Mouse (Mus musculus): ENCODE data around the gene Adra1b.

Gene Adra1b

DNA sequence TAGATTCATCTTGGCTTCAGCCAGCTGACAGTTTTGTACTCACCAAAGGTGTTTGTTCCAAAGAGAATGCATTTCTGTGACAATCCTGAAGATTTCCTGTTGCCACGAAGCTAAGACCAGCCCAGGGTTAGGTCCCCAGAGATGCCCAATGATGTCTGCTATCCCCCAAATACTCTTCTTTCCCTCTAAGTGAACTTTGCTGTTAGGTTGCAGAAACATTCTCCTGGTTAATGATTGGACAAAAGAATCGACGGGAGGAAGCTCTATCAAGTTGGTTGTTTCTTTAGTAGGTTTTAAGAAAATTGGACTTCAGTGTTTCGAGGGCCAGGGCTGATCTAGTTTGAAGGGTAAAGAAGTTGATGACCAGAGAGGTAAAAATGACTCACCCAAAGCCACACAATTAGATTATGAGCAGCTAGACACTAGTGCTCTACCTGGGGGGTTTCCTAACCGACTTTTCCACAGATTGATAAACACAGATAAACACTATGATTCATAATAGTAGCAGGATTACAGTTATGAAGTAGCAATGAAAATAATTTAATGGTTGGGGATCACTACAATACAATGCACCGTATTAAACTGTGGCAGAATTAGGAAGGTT is at the start of gene Adra1b:
TSS of gene Adra1b (minus strand) at position 160 of the 604 bp plus-strand sequence.
- no peak for DNase-seq

DNA sequence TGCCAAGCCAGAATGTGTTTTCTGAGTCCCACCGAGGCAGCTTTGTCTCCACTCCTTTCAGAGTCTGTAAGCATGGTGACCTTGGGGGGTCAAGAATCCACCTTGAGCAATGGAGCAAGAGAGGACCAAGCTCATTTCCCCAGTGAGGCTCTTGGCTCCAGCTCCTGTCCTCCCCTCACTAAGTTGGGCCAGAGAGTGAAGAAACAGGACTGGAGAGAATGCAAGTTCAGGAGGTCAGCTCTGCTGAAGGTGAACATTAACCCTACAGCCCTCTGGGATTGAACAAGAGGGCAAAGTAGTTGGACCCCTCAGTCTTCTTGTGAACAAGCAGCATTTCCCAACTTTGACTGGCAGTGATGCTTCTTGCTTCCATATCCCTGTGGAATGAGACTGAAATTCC is 49.3 kb upstream of the Adra1b start:
- no peak for DNase-seq

DNA sequence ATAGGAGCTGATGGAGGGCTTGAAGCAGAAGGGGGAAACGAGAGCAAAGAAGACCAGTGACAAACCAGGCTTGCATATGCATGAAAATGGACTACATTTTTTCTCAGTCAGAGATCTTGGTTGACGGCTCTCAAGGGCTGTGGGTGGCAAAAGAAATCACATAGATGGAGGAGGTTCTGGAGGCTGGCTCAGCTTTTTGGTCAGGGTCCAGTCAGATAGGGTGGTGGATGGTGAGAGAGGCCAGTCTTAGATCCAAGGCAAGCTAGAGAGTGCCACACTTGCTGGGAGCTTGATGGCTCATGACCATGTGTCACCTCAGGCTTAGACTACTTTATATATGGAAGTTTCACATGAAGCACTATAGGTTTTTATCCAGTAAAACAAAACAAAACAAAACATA is 42.8 kb upstream of the Adra1b start:
- no peak for DNase-seq

DNA sequence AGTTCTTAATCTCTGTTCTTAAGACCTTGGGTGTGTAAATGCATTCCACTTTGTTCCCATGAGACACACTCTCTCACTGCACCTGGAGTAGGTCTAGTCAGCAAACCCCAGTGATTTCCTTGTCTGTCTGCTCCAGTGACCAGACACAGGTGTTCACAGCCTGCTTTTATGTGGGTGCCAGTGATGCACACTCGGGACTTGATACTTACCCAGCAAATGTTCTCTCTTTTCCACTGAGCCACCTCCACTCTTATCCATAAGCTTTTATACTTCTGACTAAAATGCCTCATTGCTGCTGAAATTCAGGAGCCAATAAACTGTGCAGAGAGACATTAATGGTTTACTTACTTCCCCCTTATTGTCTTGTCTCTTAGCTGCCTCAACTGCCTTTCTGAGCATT is 42.2 kb upstream of the Adra1b start:
- DNase-seq = no peak

DNA sequence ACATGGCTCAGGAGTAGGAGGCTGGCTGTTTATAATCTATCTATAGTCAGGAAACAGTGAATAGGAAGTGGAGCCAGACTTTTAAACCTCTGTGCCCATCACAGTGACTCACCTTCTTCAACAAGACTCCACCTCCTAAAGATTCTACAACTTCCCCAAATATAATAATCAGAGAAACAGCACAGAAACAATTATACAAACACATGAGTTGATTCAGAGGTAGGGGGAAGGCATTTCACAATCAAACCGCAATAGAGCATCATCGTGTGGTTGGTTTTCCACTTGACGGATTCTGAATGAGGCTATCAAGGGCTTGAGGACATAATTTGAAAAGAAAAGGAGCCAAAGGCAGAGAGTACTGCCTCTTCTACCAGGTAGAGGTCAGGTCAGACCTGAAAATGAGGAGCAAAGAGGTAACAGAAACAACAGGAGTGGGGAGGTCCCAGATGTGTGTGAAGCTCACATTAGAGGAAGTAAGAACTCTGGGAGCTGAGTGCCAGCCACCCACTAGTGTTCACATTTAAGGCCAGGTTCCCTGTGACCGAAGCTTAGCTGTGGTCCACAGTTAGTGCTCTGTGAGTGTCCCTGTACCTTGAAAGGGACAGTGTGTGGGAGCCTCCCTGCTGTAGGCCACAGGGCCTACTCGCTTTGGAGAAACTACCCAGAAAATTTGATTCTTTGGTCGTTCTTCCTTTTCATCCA is 39.6 kb upstream of the Adra1b start:
- no peak for DNase-seq

DNA sequence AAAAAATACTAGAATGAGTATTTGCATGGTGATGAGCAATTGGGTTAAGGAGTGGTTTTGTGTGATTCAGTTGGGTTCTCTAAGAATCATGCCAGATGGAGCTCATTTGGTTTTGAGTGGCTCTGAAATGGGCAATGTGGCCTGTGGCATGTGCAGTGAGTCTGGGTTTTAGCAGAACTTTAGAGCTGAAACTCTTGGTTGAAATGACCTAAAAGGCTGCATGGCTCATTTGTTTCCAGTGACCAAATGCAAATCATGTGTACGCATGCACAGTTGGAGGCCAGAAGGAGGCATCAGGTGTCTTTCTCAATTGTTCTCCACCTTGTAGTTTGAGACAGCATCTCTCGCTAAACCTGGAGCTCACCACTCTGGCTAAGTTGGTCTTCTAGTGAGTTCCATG is 35.0 kb upstream of the Adra1b start:
- DNase-seq = no peak

DNA sequence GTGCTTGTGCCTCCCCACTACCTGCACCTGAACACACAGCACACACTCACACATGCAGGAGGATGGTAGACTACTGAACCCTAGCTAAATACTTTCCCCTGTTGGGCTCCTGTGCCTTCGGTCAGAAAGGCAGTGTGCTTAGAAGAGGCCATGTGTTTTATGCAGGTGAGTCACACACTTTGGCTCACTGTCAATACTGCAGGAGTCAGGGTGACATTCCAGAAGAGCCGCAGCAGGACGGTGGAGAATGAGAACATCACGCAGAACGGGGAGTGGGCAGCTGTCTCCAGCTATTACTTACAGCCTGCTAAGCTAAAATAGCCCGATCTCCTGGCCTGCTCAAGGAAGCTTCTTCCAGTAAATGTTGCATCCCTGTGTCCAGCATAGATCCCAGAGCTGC is 32.5 kb upstream of the Adra1b start:
- DNase-seq = no peak

DNA sequence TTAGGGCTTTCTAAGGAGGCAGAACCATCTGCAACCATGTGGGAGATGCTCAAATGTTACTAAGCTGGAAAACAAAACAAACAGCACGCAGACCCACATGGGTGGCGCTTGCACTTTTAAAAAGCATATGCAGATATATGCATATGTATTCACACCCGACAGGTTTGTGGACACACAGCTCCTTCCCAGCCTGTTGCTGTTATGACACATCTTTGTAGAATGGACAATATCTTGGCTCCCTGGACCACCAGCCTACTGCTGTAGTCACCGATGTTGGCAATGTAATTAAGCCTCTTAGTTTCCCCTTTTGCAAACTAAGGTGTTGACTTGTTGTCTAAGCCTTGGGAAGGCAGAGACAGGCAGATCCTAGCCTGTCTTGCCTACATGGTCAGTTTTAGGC is 32.0 kb upstream of the Adra1b start:
- no peak for DNase-seq

DNA sequence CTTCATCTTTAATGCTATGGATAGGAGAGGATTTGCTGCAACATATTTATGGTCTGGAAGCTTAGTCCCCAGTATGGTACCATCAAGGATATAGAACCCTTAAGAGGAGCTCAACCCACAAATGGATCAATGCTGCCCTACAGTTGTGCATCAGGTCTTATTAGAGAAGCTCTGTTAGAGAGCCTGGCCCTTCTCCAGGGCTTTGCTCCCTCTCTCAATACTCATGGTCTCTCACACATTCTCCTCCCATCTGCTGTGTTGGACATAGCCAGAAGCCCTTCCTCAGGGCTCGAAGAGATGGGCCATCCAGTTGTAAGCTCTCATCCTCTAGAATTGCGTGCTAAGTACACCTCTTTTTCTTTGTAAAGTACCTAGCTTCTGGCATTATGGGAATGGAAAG is 29.2 kb upstream of the Adra1b start:
- DNase-seq = no peak

DNA sequence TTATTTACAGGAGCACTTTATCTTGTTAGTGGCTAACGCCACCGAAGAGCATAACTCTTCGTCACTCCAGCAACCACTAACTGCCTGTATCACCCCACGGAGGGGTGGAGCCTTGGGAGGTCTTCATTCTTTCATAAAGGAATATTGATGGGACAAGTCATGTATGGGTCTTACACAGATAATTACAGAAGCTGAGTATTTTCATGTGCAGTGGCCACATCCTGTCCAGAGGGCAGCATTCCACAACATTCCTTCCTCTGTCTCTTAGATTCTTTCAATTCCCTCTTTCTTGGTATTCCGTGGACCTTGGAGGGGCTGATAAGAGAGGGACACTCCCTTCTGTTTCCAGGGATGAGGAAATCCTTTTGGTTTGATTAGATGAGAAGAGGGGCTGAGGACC is 28.7 kb upstream of the Adra1b start:
- DNase-seq = no peak

DNA sequence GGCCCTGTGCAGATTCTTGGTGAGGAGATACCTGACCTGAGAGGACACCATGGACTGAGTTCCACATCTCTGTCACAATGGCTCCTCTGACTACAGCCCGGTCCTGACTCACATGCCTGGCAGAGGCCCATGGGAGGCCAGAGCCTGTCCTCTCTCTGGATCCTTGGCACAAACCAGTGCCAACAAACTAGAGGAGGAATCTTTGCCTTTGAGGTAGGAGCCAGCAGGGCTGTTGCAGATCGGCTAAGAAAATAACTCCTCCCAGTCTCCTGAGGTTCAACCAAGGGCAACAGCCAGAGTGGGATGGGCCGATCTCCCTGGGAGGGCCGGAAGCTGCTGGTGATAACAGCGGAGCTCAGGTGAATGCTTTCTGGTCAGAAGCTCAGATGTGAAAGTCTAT is 28.2 kb upstream of the Adra1b start:
- DNase-seq = no peak

DNA sequence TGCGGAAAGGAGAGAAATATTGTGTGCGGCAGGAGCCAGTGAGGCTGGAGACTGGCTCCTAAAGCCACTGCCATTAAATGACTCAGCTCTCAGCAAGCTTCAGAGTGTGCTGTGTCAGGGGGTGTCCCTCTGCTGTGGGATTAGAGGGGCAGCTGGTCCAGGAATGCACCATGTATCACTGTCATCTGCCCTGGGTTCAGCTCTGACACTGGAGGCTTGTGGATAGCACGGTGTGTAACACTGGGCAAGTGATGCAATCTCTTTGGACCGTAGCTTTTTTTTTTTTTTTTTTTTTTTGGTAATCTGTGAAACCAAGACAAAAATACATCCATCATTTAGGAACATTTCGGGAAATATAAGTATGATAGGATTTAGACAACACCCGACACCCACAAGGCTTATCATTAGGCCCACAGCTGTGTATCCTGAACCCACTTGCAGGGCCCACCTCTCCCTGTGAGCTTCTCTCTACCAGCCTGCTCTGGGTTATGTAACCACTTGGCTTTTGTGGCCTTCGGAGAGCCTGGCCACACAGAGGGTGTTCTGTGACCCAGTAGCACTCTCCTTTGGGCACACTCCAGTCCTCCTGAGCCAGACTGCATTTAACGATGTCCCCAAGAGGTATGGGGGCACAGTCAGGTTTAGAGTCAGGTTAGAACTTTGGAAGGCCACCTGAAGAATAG is 26.3 kb upstream of the Adra1b start:
- no peak for DNase-seq

DNA sequence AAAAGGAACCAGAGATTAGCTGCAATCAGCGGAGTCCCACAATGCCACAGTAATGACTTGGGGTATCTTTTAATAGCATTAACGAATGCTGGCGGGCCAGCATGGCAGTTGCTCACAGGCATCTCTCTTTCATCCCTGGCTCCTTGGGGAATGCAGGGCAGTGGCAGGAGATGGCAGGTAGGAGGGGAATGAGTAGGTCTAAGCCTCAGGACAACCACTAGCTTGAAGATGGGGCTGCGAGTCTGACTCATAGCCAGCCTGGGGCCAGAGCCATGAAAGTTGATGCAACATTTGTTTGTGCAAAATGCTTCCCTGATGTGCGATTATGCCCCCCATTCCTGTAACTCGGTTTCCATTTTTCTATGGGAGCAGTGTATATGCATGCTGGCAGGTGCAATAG is 25.2 kb upstream of the Adra1b start:
- no peak for DNase-seq

DNA sequence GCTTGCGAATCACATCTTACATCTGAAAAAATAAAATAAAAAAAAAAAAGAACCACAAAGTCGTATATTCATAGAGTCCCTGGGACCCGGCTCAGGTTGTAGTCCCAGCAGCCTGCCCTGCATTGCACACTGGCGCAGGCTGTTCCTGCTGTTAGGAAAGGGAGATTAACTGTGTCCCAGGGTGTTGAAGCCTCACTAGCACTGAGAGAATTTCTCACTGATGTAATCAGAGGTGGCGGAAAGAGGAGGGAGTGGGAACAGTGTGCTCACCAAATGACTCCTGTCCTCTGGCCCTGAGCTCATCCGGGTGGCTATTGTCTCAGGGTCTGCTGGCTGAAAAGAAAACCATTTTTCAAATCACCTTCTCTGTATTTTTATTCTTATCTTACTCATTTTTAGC is 24.6 kb upstream of the Adra1b start:
- DNase-seq = no peak

DNA sequence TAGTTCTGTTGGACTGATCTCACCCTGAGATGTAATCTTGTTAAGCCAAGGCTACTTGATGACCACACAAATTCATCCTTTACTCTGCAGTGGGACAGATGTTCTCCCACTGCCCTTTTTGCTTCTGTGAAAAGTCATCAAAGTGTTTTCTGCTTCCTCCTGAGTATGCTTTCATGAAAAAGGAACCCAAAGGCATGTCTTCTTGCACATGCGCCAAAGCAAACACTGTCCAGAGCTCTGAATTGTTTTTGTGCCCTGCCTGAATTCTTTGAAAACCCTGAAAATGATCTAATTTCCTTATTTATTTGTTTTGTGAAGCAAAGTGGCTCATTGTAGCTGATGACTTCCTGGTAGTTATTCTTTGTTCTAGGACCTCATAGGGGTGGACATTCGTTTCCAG is 20.7 kb upstream of the Adra1b start:
- no peak for DNase-seq

DNA sequence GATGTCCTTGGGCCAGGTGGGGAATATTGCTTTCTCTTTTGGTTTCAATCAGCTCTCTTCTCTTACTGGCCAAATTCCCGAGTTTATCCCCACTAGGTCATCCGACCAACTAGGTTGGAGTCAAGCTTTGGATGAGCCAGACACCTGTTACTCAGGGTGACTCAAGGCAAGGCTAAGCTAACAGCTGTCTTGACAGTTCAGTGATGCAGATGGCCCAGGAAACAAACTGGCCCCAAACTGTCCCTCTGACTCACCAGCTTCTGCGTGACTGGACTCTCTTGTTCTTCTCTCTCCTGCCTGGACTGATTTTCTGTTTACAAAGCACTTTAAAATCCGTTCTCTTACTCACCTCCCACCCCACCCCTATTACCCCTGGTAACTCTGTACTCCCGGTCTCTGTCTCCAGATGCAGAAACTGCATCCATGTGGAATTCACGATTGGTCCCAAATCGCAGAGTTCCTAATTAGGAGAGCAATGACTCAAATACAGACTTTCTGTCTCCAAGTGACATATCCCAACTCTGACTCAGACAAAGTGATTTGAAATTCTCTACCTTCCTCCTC is 18.6 kb upstream of the Adra1b start:
- no peak for DNase-seq

DNA sequence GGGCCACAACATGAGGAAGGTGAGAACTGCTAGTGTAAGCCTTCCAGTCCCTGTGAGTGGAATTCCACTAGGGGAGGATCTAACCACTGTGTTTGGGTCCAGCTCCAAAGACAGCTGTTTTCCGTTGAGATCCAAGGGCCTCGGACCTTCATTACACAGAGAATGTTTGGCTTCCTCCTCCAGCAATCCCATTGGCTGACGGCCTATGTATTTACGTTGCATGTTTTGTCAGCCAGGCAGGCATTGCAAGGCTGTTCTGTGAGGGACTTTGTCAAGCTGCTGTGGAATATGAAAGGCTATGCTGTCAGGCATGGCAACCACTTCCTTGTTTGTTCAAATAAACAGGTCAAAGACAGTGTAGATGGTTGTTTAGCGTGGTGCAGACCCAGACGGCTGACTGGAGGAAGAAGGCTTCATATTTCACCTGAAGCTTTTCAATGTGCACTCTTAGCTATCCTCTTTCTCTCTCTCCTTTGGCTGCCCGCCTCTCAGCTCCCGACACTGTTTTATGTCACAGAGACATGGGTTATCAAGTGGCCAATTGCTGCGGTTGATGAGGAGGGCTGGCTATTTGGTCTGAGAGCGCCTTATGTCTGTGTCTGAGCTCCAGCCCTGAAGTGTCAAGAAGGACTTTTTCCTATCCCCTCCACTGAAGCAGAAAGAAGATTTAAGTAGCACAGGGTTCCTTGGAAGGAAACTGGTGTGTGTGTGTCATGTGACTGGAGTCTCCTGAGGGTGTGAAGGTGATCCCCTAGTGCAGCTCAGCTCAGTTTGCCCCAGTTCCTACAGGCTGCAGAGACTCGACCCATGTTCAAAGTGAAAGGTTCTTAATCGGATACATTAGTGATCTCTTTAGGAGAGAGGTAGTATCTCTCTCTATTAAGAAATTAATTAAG is 13.8 kb upstream of the Adra1b start:
- DNase-seq = no peak

DNA sequence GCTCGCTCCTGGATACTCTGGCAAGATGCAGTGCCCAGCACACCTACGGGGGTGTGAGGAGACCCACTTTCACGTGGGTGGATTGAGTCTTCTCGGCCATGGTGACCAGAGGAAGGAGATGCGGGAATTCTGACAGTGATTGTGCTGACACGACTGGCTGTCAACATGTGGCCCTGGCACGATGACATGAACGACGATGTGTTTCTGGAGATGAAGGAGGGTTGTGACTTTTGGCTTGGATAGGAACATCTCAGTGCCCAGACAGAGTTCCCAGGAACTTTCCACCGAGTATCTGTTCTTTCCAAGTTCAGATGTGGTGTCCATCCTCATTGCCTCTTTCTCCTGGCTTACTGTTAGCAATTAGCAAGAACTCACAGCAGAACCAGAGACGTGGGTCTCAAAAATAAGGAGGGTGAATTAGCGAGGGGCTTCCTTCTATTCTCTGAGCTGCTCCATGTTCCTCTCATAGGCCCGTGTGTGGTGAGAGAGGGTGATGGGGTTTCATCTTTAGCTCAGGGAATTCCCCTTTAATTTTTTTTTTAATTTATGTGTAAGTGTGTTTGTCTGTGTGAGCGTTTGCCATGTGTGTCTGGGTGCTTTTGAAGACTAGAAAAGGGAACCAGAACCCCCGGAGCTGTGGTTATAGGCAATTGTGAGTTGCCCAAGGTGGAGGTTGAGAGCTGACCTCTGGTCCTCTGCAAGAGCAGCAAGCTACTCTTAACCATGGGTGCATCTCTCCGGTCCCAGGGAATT is 11.3 kb upstream of the Adra1b start:
- DNase-seq = no peak

DNA sequence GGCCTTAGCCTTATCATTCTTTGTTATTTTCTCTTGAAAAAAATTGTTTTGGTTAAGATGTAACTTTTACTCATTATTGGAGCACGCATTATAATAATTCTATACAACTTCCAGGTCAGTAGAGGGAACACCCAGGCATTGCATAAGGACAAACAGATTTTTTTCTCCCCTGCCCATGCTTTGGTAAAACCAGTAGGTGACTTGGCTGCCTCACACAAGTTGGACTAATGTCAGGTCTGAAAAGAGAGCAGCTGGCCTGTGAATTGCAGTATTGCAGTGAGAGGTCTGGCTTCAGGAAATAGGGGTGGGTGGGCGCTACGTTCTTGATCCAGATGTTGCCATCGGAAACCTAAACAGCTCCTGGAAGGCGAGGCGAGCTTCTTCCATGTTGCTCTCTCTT is 10.6 kb upstream of the Adra1b start:
- no peak for DNase-seq

DNA sequence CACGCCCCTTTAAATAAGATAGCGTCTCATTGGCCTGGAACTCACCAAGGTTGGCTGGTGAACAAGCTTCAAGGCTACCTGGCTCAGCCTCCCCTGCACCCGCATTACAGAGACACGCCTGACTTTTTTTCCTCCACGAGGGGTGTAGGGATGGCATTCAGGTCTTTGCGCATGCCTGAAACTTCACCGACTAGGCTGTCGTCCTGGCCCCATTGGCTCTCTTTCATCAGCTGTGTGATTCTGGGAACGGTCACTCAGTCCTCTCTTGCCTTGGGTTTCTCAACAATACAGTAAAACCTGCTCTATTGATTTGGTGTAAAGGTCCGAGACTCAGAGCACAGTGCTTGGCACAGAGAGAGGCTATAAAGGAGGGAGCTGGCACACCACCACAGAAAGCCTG is 2.3 kb upstream of the Adra1b start:
- no peak for DNase-seq

DNA sequence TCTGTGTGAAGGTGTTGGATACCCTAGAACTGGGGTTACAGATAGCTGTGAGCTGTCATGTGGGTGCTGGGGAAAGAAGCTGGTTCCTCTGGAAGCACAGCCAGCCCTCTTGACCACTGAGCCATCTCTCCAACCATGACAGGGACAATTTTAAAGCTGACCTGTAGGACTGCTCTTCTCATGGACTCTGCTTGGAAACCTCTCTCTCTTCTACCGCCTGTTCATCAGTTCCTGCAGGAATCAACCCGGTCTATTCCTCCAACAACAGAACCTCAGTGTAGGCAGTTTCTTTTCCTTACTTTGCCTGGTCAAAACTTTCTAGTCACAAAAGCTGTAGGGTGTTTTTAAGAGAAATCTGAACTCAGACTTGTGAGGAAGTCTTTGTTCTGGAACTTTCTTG is 1.3 kb downstream of the Adra1b start:
- DNase-seq = no peak

DNA sequence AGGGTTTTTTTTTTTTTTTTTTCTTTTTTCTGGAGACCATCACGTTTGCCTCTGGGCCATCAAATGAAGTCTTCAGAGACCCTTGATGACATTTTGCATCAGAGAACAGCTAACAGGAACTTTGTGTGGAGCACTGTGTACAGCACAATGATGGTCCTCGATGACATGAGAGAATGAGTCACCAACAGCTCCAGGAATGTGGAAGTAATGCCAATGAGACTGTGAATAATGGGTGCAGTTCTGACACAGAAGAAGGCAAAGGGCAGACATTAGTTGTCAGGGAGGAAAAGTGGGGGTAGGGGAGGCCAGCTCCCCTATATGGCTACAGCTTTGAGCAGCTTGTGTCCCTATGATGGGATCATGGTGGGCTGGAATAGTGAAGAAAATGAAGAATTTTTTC is 5.7 kb downstream of the Adra1b start:
- no peak for DNase-seq

Measured in liver (tissue).